Mouse (Mus musculus) heart, adult 9 months (tissue): ENCODE data around the gene Gulp1.
A peak's percentile ranks its signal among the peaks of the same experiment; 100 is the strongest.

Source experiments
- DNase-seq, 2 experiments: peaks; one replicate each; pipeline ENCODE4 v3.0.0; 2022; ENCODE audit warnings: low spot score in 2 of 2

The Gulp1 gene

GRCm38 (mm10) chr1:44720785-44721410 lies 169.6 kb downstream of the Gulp1 start:
- no peak for DNase-seq

GRCm38 (mm10) chr1:44741256-44741655 lies 189.9 kb downstream of the Gulp1 start:
- no peak for DNase-seq

- peak in 1 of 2 experiments; percentile 33 for DNase-seq
These were observed 194.4 kb downstream of the Gulp1 start for GRCm38 (mm10) chr1:44745711-44746110.

- no peak for DNase-seq
These were observed 199.7 kb downstream of the Gulp1 start for GRCm38 (mm10) chr1:44750731-44751730.

- no peak for DNase-seq
These were observed 226.9 kb downstream of the Gulp1 start for GRCm38 (mm10) chr1:44778251-44778650.

- peak in 1 of 2 experiments; percentile 18 for DNase-seq
These were observed 252.5 kb downstream of the Gulp1 start for GRCm38 (mm10) chr1:44803594-44804372.

- no peak for DNase-seq
These were observed 255.1 kb downstream of the Gulp1 start for GRCm38 (mm10) chr1:44806368-44806767.

- DNase-seq, result no peak
These were observed 259.0 kb downstream of the Gulp1 start for GRCm38 (mm10) chr1:44810336-44810735.

- no peak for DNase-seq
These were observed 282.6 kb downstream of the Gulp1 start for GRCm38 (mm10) chr1:44833934-44834333.
